Mouse (Mus musculus): ENCODE data around the gene Mybl2.

DNA sequence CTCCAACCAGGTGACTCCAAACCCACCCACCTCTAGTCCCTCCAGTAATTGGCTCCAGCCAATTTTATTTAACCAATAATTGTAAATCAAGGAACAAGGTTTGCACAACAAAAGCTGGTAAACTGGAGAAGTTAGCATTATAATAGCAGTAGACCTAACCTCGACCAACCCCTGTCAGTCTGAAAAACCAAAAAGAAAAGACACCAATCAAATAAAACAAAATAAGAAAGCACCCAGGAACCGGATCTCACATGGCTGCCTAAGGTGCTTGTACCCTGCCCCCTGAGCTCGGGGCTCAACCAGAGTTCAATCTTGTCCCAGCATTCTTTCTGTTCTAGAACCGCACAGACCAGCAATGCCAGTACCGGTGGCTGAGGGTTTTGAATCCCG lies 7.6 kb downstream of the Mybl2 start:
- no peak for TF ChIP-seq NRF1 (IDR thresholded peaks at IDR 0.05; ENCODE audit: insufficient read depth, low read depth, low read length, poor library complexity, severe bottlenecking)
- TF ChIP-seq USF1 (IDR thresholded peaks at IDR 0.05; ENCODE audit: low read depth, low read length), result no peak
- TF ChIP-seq SIN3A (IDR thresholded peaks at IDR 0.05; ENCODE audit: low read length), result no peak
- no peak for TF ChIP-seq HCFC1 (IDR thresholded peaks at IDR 0.05; ENCODE audit: low read depth, low read length)
- TF ChIP-seq POLR2A (IDR thresholded peaks at IDR 0.05; ENCODE audit: control insufficient read depth in 1 of 2, insufficient read depth in 1 of 2, low read depth in 1 of 2, low read length in 2 of 2, poor library complexity in 1 of 2), result no peak

Data from MEL (cell line).